Comparison of ENCODE assay signal across 31 mouse cellular contexts in genomic region chr10:86807362-86807761, GRCm38 (mm10). TPM values are rescaled to one million over a fixed set of nuclear protein-coding genes. Genes with fewer than 3 reads are reported as not detected.
A peak's percentile ranks its signal among the peaks of the same experiment; 100 is the strongest.
DNase-seq lines count a peak whose midpoint lies in the region; ATAC-seq and TF ChIP-seq lines count a peak whose summit lies in the region.
"Had no signal": no experiment of that assay in that cellular context is flagged by ENCODE, and none has a peak within 500 bp of the region (broad histone marks: within the 10 kb centered on the region; RNA-seq: fewer than 3 reads in every experiment).

No protein-coding gene starts in this region.

- no peaks in the 10 kb centered on the region for H3K27me3 ChIP-seq in heart, postnatal 0 days (ENCODE audit: control insufficient read depth, insufficient read depth, low read length)
- H3K27me3 ChIP-seq: CH12.LX; forebrain, embryonic 13.5 days; heart, embryonic 13.5 days had no signal

- no peak overlapping the region for H3K4me3 ChIP-seq in heart, postnatal 0 days (ENCODE audit: low read depth, low read length)
- no peak overlapping the region for H3K4me3 ChIP-seq in layer of hippocampus, adult 2 months
- H3K4me3 ChIP-seq: forebrain, embryonic 10.5 days; forebrain, embryonic 13.5 days; heart, adult 2 months; heart, embryonic 10.5 days; heart, embryonic 13.5 days had no signal

- H3K9me3 ChIP-seq in heart, postnatal 0 days (replicated peaks; ENCODE audit: control insufficient read depth, low read length): no peaks in the 10 kb centered on the region
- H3K9me3 ChIP-seq: forebrain, embryonic 10.5 days; forebrain, embryonic 13.5 days; G1E; heart, embryonic 10.5 days; heart, embryonic 13.5 days had no signal

- H3K4me1 ChIP-seq in heart, postnatal 0 days (ENCODE audit: control insufficient read depth, insufficient read depth): peaks cover 17% of the 10 kb centered on the region; the same call in 1 of the 2 replicates
- H3K4me1 ChIP-seq: heart, embryonic 10.5 days had no signal

- peak overlapping the region; percentile 56; the same call in 1 of the 2 replicates for H3K27ac ChIP-seq in heart, postnatal 0 days (ENCODE audit: low read depth)
- peak overlapping the region; percentile 48; the same call in 1 of the 2 replicates for H3K27ac ChIP-seq in layer of hippocampus, adult 2 months
- H3K27ac ChIP-seq: forebrain, embryonic 10.5 days; forebrain, embryonic 13.5 days; heart, embryonic 10.5 days; heart, embryonic 13.5 days had no signal

- peaks cover 10% of the 10 kb centered on the region; the same call in 1 of the 2 replicates for H3K36me3 ChIP-seq in heart, postnatal 0 days (replicated peaks; ENCODE audit: control insufficient read depth, insufficient read depth, low read length)
- H3K36me3 ChIP-seq: forebrain, embryonic 10.5 days had no signal

- no peak; the same call in 1 of the 2 replicates for TF ChIP-seq EP300 in heart, postnatal 0 days (IDR thresholded peaks at IDR 0.05; ENCODE audit: low read depth)

- 100% methylated on average over 1 of the region's 1 CpGs for WGBS in heart, postnatal 0 days

- no peak overlapping the region for H3K4me2 ChIP-seq in heart, postnatal 0 days (ENCODE audit: low read depth, low read length)
- H3K4me2 ChIP-seq: forebrain, embryonic 13.5 days; heart, embryonic 13.5 days had no signal

- no peak for TF ChIP-seq CTCF in heart, postnatal 0 days (IDR thresholded peaks at IDR 0.05; ENCODE audit: low read depth)
- no peak for TF ChIP-seq CTCF in layer of hippocampus, adult 2 months (conservative IDR thresholded peaks at IDR 0.05)

- no peak overlapping the region for H3K9ac ChIP-seq in heart, postnatal 0 days (replicated peaks; ENCODE audit: low read depth, low read length)
- H3K9ac ChIP-seq: forebrain, embryonic 13.5 days; heart, embryonic 13.5 days had no signal

- no peak for DNase-seq in heart, postnatal 0 days (ENCODE audit: low spot score)
- no peak for DNase-seq in heart, postnatal 10 days
- DNase-seq in layer of hippocampus, adult 2 months (ENCODE audit: low spot score in 2 of 2): no peak
- DNase-seq in layer of hippocampus, adult 9-11 months: no peak
- no peak for DNase-seq in urinary bladder, postnatal 4 days (ENCODE audit: low spot score in 2 of 2)
- DNase-seq: adrenal gland, adult 2 months; adrenal gland, postnatal 14 days; B cell, adult 2 months; cerebellum, adult 11 months; cerebellum, adult 2 months; cerebellum, adult 9-11 months; cerebellum, postnatal 36 days; gastrocnemius, postnatal 25 days; heart, adult 2 months; heart, postnatal 36 days had no signal

- intact Hi-C loops in heart, postnatal 10 days (cut with DNase I): no loop called here

- ATAC-seq in heart, postnatal 0 days (ENCODE audit: insufficient read depth, low read depth): no peak
- ATAC-seq in common myeloid progenitor, adult 5-6 weeks (replicated peaks; ENCODE audit: low read depth, poor library complexity, severe bottlenecking): 0 out of 2 replicates have a peak, but pooled peaks have one; percentile 39
- ATAC-seq in granulocyte monocyte progenitor cell, adult 5-6 weeks (replicated peaks; ENCODE audit: poor library complexity, severe bottlenecking): no peak
- ATAC-seq: forebrain, embryonic 13.5 days; inflammation-experienced regulatory T-cells, adult 6 months; intestine, embryonic 16.5 days had no signal

RNA-seq across cellular contexts. Expression of gene Nt5dc3, which starts 28.6 kb away (rescaled TPM):
- 22.4 and 31.8 TPM in 2 replicates for total RNA-seq in heart, postnatal 0 days (2014; rRNA removed; ENCODE audit: low replicate concordance)
- polyA plus RNA-seq in heart, postnatal 0 days (2015; fragmentation: Nextera tagmentation; extraction: Ambion mirVana): 3.4 and 4.2 TPM in 2 replicates
- 10 to 100 TPM; 37.4 to 41.9 TPM for total RNA-seq in heart, postnatal 10 days (2021)
- 100 to 1,000 TPM; 126 to 148 TPM for total RNA-seq in layer of hippocampus, adult 2 months (2021)
- total RNA-seq in common myeloid progenitor, adult 5-6 weeks (2017): 3.9 and 22.9 TPM in 2 replicates
- 3.6 and 7.4 TPM in 2 replicates for total RNA-seq in granulocyte monocyte progenitor cell, adult 5-6 weeks (2014; fragmentation: Nextera tagmentation)
- 2.7 and 2.8 TPM in 2 replicates for total RNA-seq in granulocyte monocyte progenitor cell, adult 5-6 weeks (2017)

RNA-seq across cellular contexts. Expression of gene Gm49358, which starts 43.6 kb away (rescaled TPM):
- total RNA-seq in heart, postnatal 0 days (2014; rRNA removed; ENCODE audit: low replicate concordance): 11.4 and 36.1 TPM in 2 replicates
- not detected in 2 replicates for polyA plus RNA-seq in heart, postnatal 0 days (2015; fragmentation: Nextera tagmentation; extraction: Ambion mirVana)
- total RNA-seq in heart, postnatal 10 days (2021): 10 to 100 TPM; 11.8 to 16.2 TPM
- 10 to 100 TPM; 42.5 to 54.0 TPM for total RNA-seq in layer of hippocampus, adult 2 months (2021)
- not detected in 2 replicates for total RNA-seq in common myeloid progenitor, adult 5-6 weeks (2017)
- total RNA-seq in granulocyte monocyte progenitor cell, adult 5-6 weeks (2014; fragmentation: Nextera tagmentation): not detected in 2 replicates
- total RNA-seq in granulocyte monocyte progenitor cell, adult 5-6 weeks (2017): not detected in 2 replicates
- total RNA-seq: G1E had no signal
- polyA plus RNA-seq: adrenal gland, adult 2 months; cerebellum, adult 2 months; embryonic facial prominence, embryonic 14.5 days; forebrain, embryonic 10.5 days; forebrain, embryonic 13.5 days; forebrain, embryonic 16.5 days; G1E; gonadal fat pad, adult 2 months; heart, adult 2 months; heart, embryonic 10.5 days; heart, embryonic 13.5 days; heart, embryonic 16.5 days; hindbrain, embryonic 11.5 days; hindbrain, embryonic 16.5 days; inflammation-experienced regulatory T-cells, adult 6 months; intestine, embryonic 16.5 days had no signal

Comparison
In these comparisons a context has a peak if more than half of its experiments do, and no peak if none do; other contexts are left out.
1. RNA of gene Gm49358, which starts 43.6 kb away (total RNA-seq): 42.5 to 54.0 TPM in layer of hippocampus, adult 2 months, 11.4 to 36.1 TPM in heart, postnatal 0 days and 11.8 to 16.2 TPM in heart, postnatal 10 days; not detected in common myeloid progenitor, adult 5-6 weeks and not detected in granulocyte monocyte progenitor cell, adult 5-6 weeks; every median in the first group is over 10 times any median in the second.